Mouse (Mus musculus) liver, embryonic 14.5 days (tissue): ENCODE data around the gene Kif24.

ENCODE experiments used
- CTCF ChIP-seq: IDR thresholded peaks from 2 replicates; pipeline ENCODE4 v1.5.1; 2016; ENCODE audit warnings: antibody characterized with exemption, low read depth, control low read depth
- EP300 ChIP-seq: IDR thresholded peaks from 2 replicates; pipeline ENCODE4 v1.6.1; 2016; ENCODE audit warnings: antibody characterized with exemption, low read depth

GRCm38 (mm10) chr4:41369702-41370437 lies 94.8 kb downstream of the Kif24 start:
- no peak for TF ChIP-seq CTCF
- TF ChIP-seq EP300, result no peak
